Mouse (Mus musculus) stomach, embryonic 14.5 days (tissue): ENCODE measurements at regions not wholly inside any gene's neighbourhood (a gene's known extent, or its start where the extent isn't known, plus 50 kb on each side); places are given as distances from the start of the nearest gene placed in this dataset.
A peak's percentile ranks its signal among the peaks of the same experiment; 100 is the strongest.

Source experiments
- ATAC-seq: fragments of 200-750 bp; cut with Nextera tagmentation; 2 replicates; pipeline ENCODE4 v1.8.0; 2017; ENCODE audit warnings: low read depth, moderate TSS enrichment; ENCODE audit not compliant: insufficient number of reproducible peaks, insufficient read depth, low FRiP score
- H3K27ac ChIP-seq: fragments of 300-500 bp; sonication (generic); 2 replicates; pipeline ENCODE4 v1.5.1; 2014; ENCODE audit warnings: mild to moderate bottlenecking, low read length, moderate library complexity, mixed read lengths
- H3K27me3 ChIP-seq: fragments of 300-500 bp; sonication (generic); 2 replicates; pipeline ENCODE4 v1.6.1; 2014; ENCODE audit warnings: low read length, control low read depth, mixed read lengths; ENCODE audit not compliant: control insufficient read depth, insufficient read depth
- H3K36me3 ChIP-seq: fragments of 300-500 bp; sonication (generic); 2 replicates; pipeline ENCODE4 v1.6.1; 2014; ENCODE audit warnings: mild to moderate bottlenecking, control low read depth, low read length, moderate library complexity, mixed read lengths; ENCODE audit not compliant: control insufficient read depth, insufficient read depth
- H3K4me1 ChIP-seq: fragments of 300-500 bp; sonication (generic); 2 replicates; pipeline ENCODE4 v1.6.1; 2014; ENCODE audit warnings: low read length, control low read depth, mixed read lengths; ENCODE audit not compliant: control insufficient read depth, insufficient read depth
- H3K4me2 ChIP-seq: fragments of 300-500 bp; sonication (generic); replicated peaks from 2 replicates; pipeline ENCODE4 v1.6.1; 2014; ENCODE audit warnings: low read depth, low read length, control low read depth
- H3K4me3 ChIP-seq: fragments of 300-500 bp; sonication (generic); 2 replicates; pipeline ENCODE4 v1.5.1; 2014; ENCODE audit warnings: low read depth, low read length, control low read depth
- H3K9ac ChIP-seq: fragments of 300-500 bp; sonication (generic); replicated peaks from 2 replicates; pipeline ENCODE4 v1.6.1; 2014; ENCODE audit warnings: low read depth, mild to moderate bottlenecking, control low read depth, low read length, moderate library complexity, mixed read lengths
- H3K9me3 ChIP-seq: fragments of 300-500 bp; sonication (generic); 2 replicates; pipeline ENCODE4 v1.6.1; 2016; ENCODE audit warnings: low read depth, low read length, control low read depth; ENCODE audit not compliant: control insufficient read depth
- WGBS: fragments of 180-500 bp; shearing (Covaris S2); extraction: QIAGEN DNeasy Blood & Tissue Kit; methylation state at CpG from one replicate; pipeline ENCODE4 v1.1.7; 2014; 5-methylcytosine and 5-hydroxymethylcytosine counted together

- Histone ChIP-seq H3K27ac (peak overlapping the region; percentile 34; the same call in 1 of the 2 replicates), H3K36me3 (no peaks in the 10 kb centered on the region), H3K4me2 (no peak overlapping the region), H3K4me1 (no peaks in the 10 kb centered on the region), H3K9ac (no peak overlapping the region), H3K27me3 (no peaks in the 10 kb centered on the region), H3K4me3 (no peak overlapping the region), H3K9me3 (no peaks in the 10 kb centered on the region)
- no peak for ATAC-seq
- WGBS, result 71% methylated on average over 5 of the region's 5 CpGs
Measured at GRCm38 (mm10) chr1:51529653-51530052, 51.4 kb upstream of the Nabp1 start.

GRCm38 (mm10) chr1:51528671-51529070 lies 50.4 kb upstream of the Nabp1 start:
- Histone ChIP-seq H3K27me3 (no peaks in the 10 kb centered on the region), H3K36me3 (no peaks in the 10 kb centered on the region), H3K9me3 (no peaks in the 10 kb centered on the region), H3K9ac (no peak overlapping the region), H3K4me1 (no peaks in the 10 kb centered on the region), H3K4me3 (no peak overlapping the region), H3K27ac (no peak overlapping the region), H3K4me2 (no peak overlapping the region)
- WGBS, result 93% methylated on average over 1 of the region's 1 CpGs
- no peak for ATAC-seq
